Mouse (Mus musculus) spleen, postnatal 0 days (tissue): Measurements from ENCODE around the gene Btbd35f12. TPM values are rescaled to one million over a fixed set of nuclear protein-coding genes. Genes with fewer than 3 reads are reported as not detected.

Source experiments
- polyA plus RNA-seq: library from polyadenylated mRNA; unstranded; fragments of >200 nt; fragmentation: Nextera tagmentation; extraction: Ambion mirVana; gene quantifications from 2 replicates; pipeline ENCODE4 v1.2.1, GENCODE M21; 2015

Btbd35f12 gene
- not detected in 2 replicates for polyA plus RNA-seq

GRCm38 (mm10) chrX:33313079-33313478, at the start of gene Btbd35f12:
Gene Btbd35f12 (plus strand): TSS chrX:33313379.

Other genes with a start within 250 kb of the Btbd35f12 start
- not detected in 2 replicates for gene Spin2-ps6, start 78.5 kb upstream of the Btbd35f12 start, polyA plus RNA-seq